Mouse (Mus musculus) stomach, embryonic 14.5 days (tissue): ENCODE measurements around the gene Samd15. TPM values are rescaled to one million over a fixed set of nuclear protein-coding genes. Genes with fewer than 3 reads are reported as not detected.
"Not testable (repeated sequence)": the region's sequence is repeated elsewhere in the genome, so short reads cannot be mapped to it uniquely, and the experiment has no call there.

Experiments
- ATAC-seq: fragments of 200-750 bp; cut with Nextera tagmentation; 2 replicates; pipeline ENCODE4 v1.8.0; 2017; ENCODE audit warnings: low read depth, moderate TSS enrichment; ENCODE audit not compliant: insufficient number of reproducible peaks, insufficient read depth, low FRiP score
- H3K27ac ChIP-seq: fragments of 300-500 bp; sonication (generic); 2 replicates; pipeline ENCODE4 v1.5.1; 2014; ENCODE audit warnings: mild to moderate bottlenecking, low read length, moderate library complexity, mixed read lengths
- H3K27me3 ChIP-seq: fragments of 300-500 bp; sonication (generic); 2 replicates; pipeline ENCODE4 v1.6.1; 2014; ENCODE audit warnings: low read length, control low read depth, mixed read lengths; ENCODE audit not compliant: control insufficient read depth, insufficient read depth
- H3K36me3 ChIP-seq: fragments of 300-500 bp; sonication (generic); 2 replicates; pipeline ENCODE4 v1.6.1; 2014; ENCODE audit warnings: mild to moderate bottlenecking, control low read depth, low read length, moderate library complexity, mixed read lengths; ENCODE audit not compliant: control insufficient read depth, insufficient read depth
- H3K4me1 ChIP-seq: fragments of 300-500 bp; sonication (generic); 2 replicates; pipeline ENCODE4 v1.6.1; 2014; ENCODE audit warnings: low read length, control low read depth, mixed read lengths; ENCODE audit not compliant: control insufficient read depth, insufficient read depth
- H3K4me2 ChIP-seq: fragments of 300-500 bp; sonication (generic); replicated peaks from 2 replicates; pipeline ENCODE4 v1.6.1; 2014; ENCODE audit warnings: low read depth, low read length, control low read depth
- H3K4me3 ChIP-seq: fragments of 300-500 bp; sonication (generic); 2 replicates; pipeline ENCODE4 v1.5.1; 2014; ENCODE audit warnings: low read depth, low read length, control low read depth
- H3K9ac ChIP-seq: fragments of 300-500 bp; sonication (generic); replicated peaks from 2 replicates; pipeline ENCODE4 v1.6.1; 2014; ENCODE audit warnings: low read depth, mild to moderate bottlenecking, control low read depth, low read length, moderate library complexity, mixed read lengths
- H3K9me3 ChIP-seq: fragments of 300-500 bp; sonication (generic); 2 replicates; pipeline ENCODE4 v1.6.1; 2016; ENCODE audit warnings: low read depth, low read length, control low read depth; ENCODE audit not compliant: control insufficient read depth
- WGBS: fragments of 180-500 bp; shearing (Covaris S2); extraction: QIAGEN DNeasy Blood & Tissue Kit; methylation state at CpG from one replicate; pipeline ENCODE4 v1.1.7; 2014; 5-methylcytosine and 5-hydroxymethylcytosine counted together
- polyA plus RNA-seq: library from polyadenylated mRNA; unstranded; fragments of >200 nt; fragmentation: Nextera tagmentation; extraction: Ambion mirVana; gene quantifications from 2 replicates; pipeline ENCODE4 v1.2.1, GENCODE M21; 2014

The Samd15 gene
- polyA plus RNA-seq, 1 experiment from 2014 or later: 2.4 TPM

- WGBS: 85% methylated on average over 3 of the region's 3 CpGs
- Histone ChIP-seq H3K9ac (no peak overlapping the region), H3K9me3 (no peaks in the 10 kb centered on the region), H3K36me3 (no peaks in the 10 kb centered on the region), H3K27me3 (no peaks in the 10 kb centered on the region), H3K27ac (no peak overlapping the region), H3K4me3 (no peak overlapping the region), H3K4me2 (no peak overlapping the region), H3K4me1 (no peaks in the 10 kb centered on the region)
- ATAC-seq: no peak
Measured at GRCm38 (mm10) chr12:87193008-87193407, 6.5 kb upstream of the Samd15 start.

GRCm38 (mm10) chr12:87195069-87195468 lies 4.5 kb upstream of the Samd15 start:
- H3K9ac ChIP-seq: no peak overlapping the region
- no peaks in the 10 kb centered on the region for H3K36me3 ChIP-seq
- WGBS: 57% methylated on average over 1 of the region's 1 CpGs
- ATAC-seq: no peak
- no peak overlapping the region for H3K4me3 ChIP-seq
- H3K27me3 ChIP-seq: no peaks in the 10 kb centered on the region
- H3K27ac ChIP-seq: no peak overlapping the region
- H3K4me1 ChIP-seq: peaks cover 6% of the 10 kb centered on the region; the same call in 1 of the 2 replicates
- no peak overlapping the region for H3K4me2 ChIP-seq
- no peaks in the 10 kb centered on the region for H3K9me3 ChIP-seq

GRCm38 (mm10) chr12:87196310-87196709 lies 3.2 kb upstream of the Samd15 start:
- no peak overlapping the region for H3K9ac ChIP-seq
- ATAC-seq: no peak

GRCm38 (mm10) chr12:87198792-87199191 lies 731 bp upstream of the Samd15 start:
- Histone ChIP-seq H3K9ac (peak overlapping the region; percentile 86; the same call in 1 of the 2 replicates), H3K4me1 (peaks cover 6% of the 10 kb centered on the region; the same call in 1 of the 2 replicates), H3K27me3 (no peaks in the 10 kb centered on the region), H3K4me2 (peak overlapping the region; percentile 87; the same call in 1 of the 2 replicates), H3K4me3 (peak overlapping the region; percentile 92), H3K36me3 (no peaks in the 10 kb centered on the region), H3K27ac (no peak overlapping the region), H3K9me3 (no peaks in the 10 kb centered on the region)
- 59% methylated on average over 6 of the region's 6 CpGs for WGBS
- no peak for ATAC-seq

More at GRCm38 (mm10) chr12:87196310-87196709, 3.2 kb upstream of the Samd15 start:
- H3K27ac ChIP-seq: no peak overlapping the region
- H3K36me3 ChIP-seq: no peaks in the 10 kb centered on the region
- H3K4me1 ChIP-seq: peaks cover 6% of the 10 kb centered on the region; the same call in 1 of the 2 replicates
- no peaks in the 10 kb centered on the region for H3K27me3 ChIP-seq
- H3K4me3 ChIP-seq: no peak overlapping the region
- no peak overlapping the region for H3K4me2 ChIP-seq
- H3K9me3 ChIP-seq: no peaks in the 10 kb centered on the region

- peak within 1 kb of the TSS; percentile 71; the same call in 1 of the 2 replicates for H3K27ac ChIP-seq
- peak within 1 kb of the TSS; percentile 86 for H3K9ac ChIP-seq
- no peaks in the 10 kb centered on the region for H3K9me3 ChIP-seq
- WGBS: under 1% methylated on average over 68 of the region's 70 CpGs
- H3K4me3 ChIP-seq: peak within 1 kb of the TSS; percentile 92
- H3K36me3 ChIP-seq: no peaks in the 10 kb centered on the region
- H3K27me3 ChIP-seq: no peaks in the 10 kb centered on the region
- peak within 1 kb of the TSS; percentile 87 for H3K4me2 ChIP-seq
- peaks cover 6% of the 10 kb centered on the region; the same call in 1 of the 2 replicates for H3K4me1 ChIP-seq
- peak; percentile 94 for ATAC-seq
Measured at GRCm38 (mm10) chr12:87199973-87200586, 557 bp downstream of the Samd15 start, which contains the start of gene Tmed8. Tmed8 (minus strand) TSS chr12:87200454.

GRCm38 (mm10) chr12:87201694-87202093 lies 2.2 kb downstream of the Samd15 start:
- no peak for ATAC-seq

GRCm38 (mm10) chr12:87205789-87206188 lies 6.3 kb downstream of the Samd15 start:
- 90% methylated on average over 5 of the region's 5 CpGs for WGBS
- not testable (repeated sequence) for H3K27ac ChIP-seq, H3K9ac ChIP-seq, H3K4me1 ChIP-seq, H3K36me3 ChIP-seq, H3K9me3 ChIP-seq, H3K27me3 ChIP-seq, H3K4me3 ChIP-seq, H3K4me2 ChIP-seq, ATAC-seq

More at GRCm38 (mm10) chr12:87201694-87202093, 2.2 kb downstream of the Samd15 start:
- H3K27ac ChIP-seq: no peak overlapping the region
- WGBS: 66% methylated on average over 5 of the region's 5 CpGs
- no peaks in the 10 kb centered on the region for H3K9me3 ChIP-seq
- no peak overlapping the region for H3K4me2 ChIP-seq
- H3K4me3 ChIP-seq: no peak overlapping the region
- H3K9ac ChIP-seq: no peak overlapping the region
- H3K4me1 ChIP-seq: peaks cover 6% of the 10 kb centered on the region; the same call in 1 of the 2 replicates
- no peaks in the 10 kb centered on the region for H3K36me3 ChIP-seq
- no peaks in the 10 kb centered on the region for H3K27me3 ChIP-seq

- Histone ChIP-seq H3K36me3 (no peaks in the 10 kb centered on the region), H3K9ac (no peak overlapping the region), H3K4me1 (no peaks in the 10 kb centered on the region), H3K4me3 (no peak overlapping the region), H3K4me2 (no peak overlapping the region), H3K9me3 (no peaks in the 10 kb centered on the region), H3K27ac (no peak overlapping the region), H3K27me3 (no peaks in the 10 kb centered on the region)
- ATAC-seq: no peak
- WGBS: 54% methylated on average over 2 of the region's 2 CpGs
Measured at GRCm38 (mm10) chr12:87212844-87213606, 13.5 kb downstream of the Samd15 start.
